Mouse (Mus musculus) brain, embryonic 14.5 days (tissue): ENCODE data around the gene Gal3st3.

Experiments used
- CTCF ChIP-seq: fragments of 200-500 bp; IDR thresholded peaks from 2 replicates; pipeline ENCODE4 v1.5.1; 2012; ENCODE audit warnings: inconsistent platforms, mild to moderate bottlenecking, moderate library complexity, borderline replicate concordance; ENCODE audit not compliant: insufficient read depth, insufficient read length; ENCODE audit errors: extremely low read depth
- POLR2A ChIP-seq: fragments of 200-500 bp; IDR thresholded peaks from 2 replicates; pipeline ENCODE4 v1.6.1; 2012; ENCODE audit warnings: mild to moderate bottlenecking, inconsistent platforms, borderline replicate concordance; ENCODE audit not compliant: poor library complexity, insufficient read depth, insufficient read length, severe bottlenecking; ENCODE audit errors: extremely low read depth

- TF ChIP-seq CTCF = no peak
- TF ChIP-seq POLR2A = peak; percentile 52; the same call in 1 of the 2 replicates
Observed at GRCm38 (mm10) chr19:5297903-5298800, at the start of gene Gal3st3.
